Mouse (Mus musculus): ENCODE data around the gene Scrg1.

The Scrg1 gene

DNA sequence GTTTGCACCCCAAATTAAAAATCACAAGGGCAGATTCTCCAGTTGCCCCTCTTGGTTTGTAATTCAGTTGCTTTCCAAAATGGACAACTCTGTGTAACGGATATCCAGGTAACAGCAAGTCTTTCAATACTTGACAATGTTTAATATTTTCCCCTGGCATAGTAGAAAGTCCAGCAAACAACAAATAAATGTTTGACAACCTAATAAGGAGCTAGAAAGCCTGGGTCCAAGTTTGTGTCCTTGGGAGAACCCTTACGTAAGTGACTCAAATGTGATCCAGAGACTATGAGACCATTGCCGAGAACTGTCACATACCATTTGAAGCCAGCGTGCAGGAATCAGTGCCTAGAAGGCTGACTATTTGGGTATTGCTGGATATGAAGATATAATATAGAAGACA is 3.8 kb upstream of the Scrg1 start:
- intact Hi-C loops (cut with DNase I), result no loop called here

DNA sequence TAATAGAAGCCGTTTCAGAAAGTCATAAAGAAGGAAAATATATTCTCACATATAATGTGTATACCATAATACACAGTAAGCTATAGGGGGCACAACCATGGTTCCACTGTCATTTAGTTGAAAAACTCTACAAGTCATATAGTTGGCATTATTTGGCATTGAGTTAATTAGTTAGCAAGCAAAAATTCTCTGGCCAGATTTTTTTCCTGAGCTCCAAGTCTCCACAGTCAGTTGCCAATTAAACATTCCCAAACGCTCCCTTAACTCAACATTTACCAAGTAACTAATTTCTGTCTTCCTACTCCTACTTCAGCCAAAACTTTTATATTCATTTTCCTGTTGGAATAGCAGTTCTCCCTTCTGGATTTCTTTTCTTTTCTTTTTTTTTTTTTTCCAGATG is 2.4 kb upstream of the Scrg1 start:
- intact Hi-C loops (cut with DNase I), result no loop called here

DNA sequence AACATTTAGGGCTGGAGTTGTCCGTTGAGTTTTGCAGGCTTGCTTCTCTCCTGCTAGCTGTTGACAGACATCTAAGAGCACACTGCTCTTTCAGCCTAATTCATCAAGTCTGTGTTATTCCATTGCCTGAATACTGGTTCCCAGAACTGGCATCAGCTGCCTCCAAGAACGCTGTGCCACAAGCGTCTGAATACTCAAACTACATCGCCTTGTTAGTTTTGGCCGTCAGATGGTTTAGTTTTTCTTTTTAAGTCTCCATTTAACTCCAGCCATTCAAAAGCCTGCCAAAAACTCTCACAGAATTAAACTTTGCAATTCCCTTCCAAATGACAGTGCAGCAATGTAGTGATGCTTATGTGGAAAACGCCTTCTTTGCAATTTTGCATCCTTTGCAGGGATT is 1.4 kb downstream of the Scrg1 start:
- intact Hi-C loops (cut with DNase I), result no loop called here

DNA sequence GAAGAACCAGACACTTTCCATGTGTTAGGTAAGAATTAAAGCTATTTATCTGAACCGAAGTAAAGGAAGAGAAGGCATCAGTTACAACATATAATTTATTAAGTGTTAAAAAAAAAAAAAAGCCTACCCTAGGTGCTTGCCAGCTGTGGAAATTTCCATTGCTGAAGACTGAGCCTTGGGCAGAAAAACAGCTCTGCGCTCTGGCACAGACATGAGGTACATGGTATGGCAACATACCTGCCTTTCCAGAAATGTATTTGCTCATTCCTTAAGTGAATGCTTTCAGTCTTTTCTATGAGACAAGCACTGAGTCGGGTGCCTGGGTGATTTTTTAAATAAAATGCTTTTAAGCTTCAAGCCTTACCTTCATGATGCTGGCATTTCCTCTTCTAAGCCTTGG is 2.2 kb downstream of the Scrg1 start:
- intact Hi-C loops (cut with DNase I), result no loop called here

DNA sequence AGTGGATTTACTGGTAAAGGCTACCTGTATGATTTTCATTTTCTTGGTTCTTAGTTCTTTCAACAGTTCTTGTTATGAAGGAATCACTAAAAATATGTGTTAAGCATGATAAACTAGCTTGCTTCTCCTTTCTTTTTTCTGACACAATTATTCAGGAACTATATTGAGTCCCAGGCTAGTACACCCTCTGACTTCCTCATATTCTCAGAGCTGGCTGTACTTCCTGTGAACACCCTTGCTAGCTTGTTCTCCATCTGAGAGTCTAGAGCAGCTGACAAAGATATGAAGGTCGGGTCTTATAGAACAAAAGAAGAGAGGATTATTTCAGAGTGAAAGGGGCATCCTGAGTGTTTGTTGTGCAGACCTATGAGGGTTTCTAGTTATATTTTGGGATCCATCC is 7.1 kb downstream of the Scrg1 start:
- intact Hi-C loops (cut with DNase I), result no loop called here

DNA sequence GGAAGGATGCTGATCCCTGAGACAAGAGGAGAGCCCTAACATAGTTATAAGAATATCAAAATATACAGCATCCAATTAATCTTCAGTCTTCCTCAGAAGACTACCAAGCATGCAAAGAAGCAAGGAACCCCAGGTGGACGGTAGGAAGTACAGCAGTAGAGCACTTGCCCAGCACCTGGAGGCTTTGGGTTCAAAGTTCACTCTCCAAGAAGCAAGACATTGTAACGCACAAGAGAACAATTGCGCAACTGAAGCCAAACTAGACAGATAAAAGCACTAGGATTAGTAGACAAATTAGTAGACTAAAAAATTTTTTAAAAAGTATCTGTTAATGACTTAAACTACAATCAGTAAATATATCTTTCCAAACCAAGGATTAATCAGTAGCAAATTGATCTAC is 8.0 kb downstream of the Scrg1 start:
- intact Hi-C loops (cut with DNase I), result no loop called here

DNA sequence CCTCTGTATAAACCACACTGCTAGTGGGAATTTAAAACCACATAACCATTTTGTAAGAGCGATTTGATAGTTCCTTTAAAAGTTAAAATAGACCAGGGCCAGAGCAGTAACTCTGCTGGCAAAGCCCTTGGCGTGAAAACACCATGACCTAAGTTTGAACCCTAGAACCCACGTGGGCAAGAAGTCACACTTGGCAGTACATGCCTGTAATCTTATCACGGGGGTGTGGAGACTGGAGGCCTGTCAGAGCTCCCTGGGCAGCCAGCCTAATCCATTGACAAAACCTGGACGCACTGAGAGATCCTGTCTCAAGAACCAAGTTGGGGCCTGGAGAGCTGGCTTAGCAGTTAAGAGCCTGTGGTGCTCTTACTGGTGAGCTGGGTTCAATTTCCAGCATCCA is 12.9 kb downstream of the Scrg1 start:
- intact Hi-C loops (cut with DNase I), result no loop called here

DNA sequence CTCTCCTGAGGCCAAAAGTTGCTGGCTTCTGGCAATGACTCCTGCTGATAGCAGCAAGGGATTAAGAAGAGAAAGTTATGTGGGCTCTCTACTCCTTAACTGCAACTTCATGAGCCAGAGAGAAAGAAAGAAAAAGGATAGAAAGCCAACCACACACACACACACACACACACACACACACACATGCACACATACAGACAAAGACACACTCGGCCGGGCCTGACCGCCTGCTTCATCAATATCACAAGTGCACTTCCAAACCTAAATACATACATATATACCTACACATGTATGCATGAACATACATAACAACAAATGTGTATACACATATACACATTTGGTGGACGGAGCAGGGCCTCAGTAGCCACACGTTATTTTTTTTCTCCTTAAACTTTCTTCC is 15.1 kb downstream of the Scrg1 start:
- intact Hi-C loops (cut with DNase I), result no loop called here

DNA sequence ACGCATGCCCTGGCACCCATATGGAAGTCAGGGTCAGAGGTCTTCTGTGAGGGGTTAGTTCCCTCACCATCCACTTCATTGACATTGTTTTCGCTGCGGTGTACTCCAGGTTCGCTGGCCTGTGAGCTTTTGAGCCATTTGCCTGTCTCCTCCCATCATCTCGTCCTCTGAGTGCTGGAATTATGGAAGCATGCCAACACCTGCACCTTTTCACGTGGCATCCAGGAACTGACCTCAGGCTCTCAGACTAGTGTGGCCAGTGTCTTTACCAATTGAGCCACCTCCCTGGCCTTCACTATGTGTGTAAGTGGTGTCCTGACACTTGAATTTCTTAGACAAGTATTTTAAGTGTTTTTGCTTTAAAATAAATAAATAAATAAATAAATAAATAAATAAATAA is 18.0 kb downstream of the Scrg1 start:
- intact Hi-C loops (cut with DNase I), result no loop called here

DNA sequence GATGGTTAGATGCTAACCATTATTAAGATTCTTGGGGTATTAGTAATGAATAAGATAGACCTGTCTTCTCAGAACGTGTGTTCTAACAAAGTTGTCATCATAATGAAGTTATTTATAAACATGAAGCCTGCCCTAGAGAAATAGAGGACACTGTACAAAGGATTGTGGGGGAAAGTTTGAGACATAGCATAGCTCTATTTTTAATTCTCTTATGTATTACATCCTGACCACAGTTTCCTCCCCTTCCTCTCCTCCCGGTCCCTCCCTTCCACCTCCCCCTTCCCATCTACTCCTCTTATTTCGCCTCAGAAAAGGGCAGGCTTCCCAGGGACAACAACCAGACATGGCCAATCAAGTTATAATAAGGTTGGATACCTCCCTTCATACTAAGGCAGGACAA is 22.7 kb downstream of the Scrg1 start:
- intact Hi-C loops (cut with DNase I), result no loop called here

DNA sequence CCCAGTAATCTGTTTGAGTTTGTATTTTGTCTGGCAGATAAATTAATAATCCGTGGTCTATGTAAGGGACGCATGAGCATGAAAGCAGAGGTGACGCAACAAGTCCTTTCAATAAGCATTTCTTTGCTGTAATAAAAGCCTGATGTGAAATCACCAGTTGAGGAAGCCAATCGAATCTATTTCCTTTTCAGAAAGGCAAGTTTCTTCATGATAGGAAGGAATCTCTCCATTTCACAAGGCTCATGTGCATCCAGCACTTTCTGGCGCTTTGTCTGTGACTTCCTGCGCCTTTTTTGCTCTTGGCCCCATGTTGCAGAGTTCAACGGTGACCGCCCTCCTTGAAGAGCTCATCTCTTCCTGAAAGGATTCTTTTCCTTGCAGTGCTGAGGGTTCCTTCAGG is 24.0 kb downstream of the Scrg1 start:
- intact Hi-C loops (cut with DNase I), result no loop called here

DNA sequence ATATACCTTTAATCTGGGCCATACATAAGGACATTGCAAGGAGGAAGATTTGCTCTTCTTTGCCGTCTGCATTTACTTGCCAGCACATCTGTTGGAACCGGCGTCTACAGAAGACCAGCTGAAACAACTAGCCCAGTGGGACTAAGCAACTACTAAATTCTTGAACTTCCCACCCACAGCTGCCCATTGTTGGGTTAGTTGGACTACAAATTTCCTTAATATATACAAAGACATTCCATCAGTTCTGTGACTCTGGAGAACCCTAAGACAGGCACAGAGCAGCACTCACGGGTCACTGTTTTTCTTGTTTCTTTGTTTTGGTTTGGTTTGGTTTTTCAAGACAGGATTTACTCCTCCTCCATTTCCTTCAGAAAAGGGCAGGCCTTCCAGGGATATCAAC is 24.9 kb downstream of the Scrg1 start:
- intact Hi-C loops (cut with DNase I), result no loop called here

DNA sequence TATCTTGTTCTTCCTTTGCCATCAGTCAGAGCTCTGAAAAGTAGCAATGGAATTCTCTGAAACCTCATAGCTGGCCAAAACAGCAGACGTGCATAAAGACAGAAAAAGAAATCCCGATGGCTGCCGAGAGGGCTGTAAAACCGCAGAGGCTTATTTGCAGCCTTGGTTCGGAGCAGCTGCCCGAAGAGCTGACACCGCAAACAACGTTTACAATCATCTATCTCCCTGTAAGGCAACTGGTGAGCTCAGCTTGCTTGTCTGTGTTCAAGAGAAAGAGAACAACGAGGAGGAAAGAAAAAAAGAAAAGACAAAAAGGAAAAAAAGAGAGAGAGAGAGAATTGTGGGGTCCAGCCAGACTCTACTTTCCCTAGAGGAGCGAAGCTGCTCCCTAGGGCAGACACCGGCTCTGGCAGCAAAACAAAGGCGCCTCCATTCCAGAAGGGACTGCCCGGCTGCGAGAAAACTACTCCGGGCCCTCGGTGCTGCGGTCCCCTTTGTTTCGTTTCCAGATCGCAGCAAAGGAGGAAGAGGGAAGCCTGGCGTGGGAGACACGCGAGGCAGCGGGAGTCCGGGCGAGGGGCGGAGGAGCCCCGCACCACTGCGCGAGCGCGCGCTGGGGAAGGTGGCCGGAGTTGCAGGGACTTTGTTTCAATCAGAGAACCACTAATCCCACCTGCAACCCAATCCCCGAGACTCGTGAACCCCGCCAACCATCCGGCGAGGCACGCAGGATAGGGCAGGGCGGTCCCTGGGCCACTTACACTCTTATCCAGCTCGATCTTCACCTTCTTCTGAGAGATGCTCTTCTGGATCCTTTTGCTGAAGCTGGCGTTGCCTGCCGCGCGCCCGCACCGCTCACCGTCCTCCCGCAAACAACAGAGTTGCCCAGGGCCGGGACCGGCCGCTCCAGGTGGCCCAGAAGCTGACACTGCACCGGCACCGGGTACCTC is 31.0 kb downstream of the Scrg1 start:
- intact Hi-C loops (cut with DNase I), result loop anchor here (5.0 kb wide), 1 partner anchor 54 kb away; no protein-coding TSS in a partner anchor

DNA sequence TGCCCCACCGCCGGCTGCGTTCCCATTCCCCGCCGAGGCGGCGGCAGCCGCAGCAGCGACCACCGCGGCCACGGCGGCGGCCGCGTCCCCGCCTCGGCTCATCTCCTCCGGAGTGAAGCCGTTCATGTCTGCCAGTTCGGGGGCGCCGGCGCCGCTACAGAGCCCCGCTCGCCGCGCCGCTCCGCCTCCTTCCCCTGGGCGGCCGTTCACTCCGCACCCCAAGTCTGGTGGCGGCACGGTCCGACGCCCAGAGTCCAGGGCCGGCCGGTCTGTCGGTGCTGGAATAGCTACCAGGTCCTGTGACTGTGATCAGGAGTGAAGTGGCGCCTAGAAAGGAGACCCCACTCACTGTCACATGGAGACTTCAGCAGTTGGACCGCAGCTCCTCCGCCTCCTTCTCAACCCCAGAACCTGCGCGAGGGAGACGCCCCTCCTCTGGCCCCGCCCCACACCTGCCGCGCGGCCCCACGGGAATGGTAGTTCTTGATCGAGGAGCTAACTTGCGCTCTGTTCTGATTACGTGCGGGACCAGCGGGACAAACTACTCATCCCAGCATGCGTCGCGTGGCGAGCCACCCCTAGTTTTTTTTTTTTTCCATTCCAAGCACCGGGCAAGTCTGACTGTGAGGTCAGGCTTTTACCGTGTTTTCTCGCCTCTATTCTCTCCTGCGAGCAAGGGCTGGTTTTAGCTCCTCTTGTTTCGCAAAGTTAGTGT is 31.9 kb downstream of the Scrg1 start, which contains the start of gene Sap30:
Gene Sap30 (minus strand): TSS at position 420 of the 715 bp plus-strand sequence.
- intact Hi-C loops (cut with DNase I), result loop anchor here (5.0 kb wide), 1 partner anchor 55 kb away; no protein-coding TSS in a partner anchor

DNA sequence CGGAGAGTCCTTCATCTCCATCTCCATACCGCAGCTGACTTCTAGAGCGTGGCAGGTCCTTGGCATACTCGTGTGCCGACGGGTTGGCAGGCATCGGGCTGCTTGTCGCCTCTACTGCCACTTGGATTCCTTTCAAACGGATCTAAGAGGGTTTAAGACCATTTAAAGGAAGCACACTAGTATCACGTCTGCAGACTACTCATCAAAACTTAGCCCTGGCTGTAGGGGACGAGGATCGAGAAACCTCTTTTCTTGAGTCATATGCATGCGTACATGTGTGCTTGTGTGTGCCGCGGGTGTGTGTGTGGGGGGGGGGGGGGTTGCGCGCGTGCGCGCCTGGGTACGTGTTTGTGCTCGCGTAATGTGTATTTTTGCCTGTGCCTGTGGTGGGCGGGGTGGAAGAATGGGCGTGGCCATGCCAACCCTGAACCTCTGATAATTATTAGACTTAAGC is 32.6 kb downstream of the Scrg1 start:
- intact Hi-C loops (cut with DNase I), result loop anchor here (5.0 kb wide), 1 partner anchor 56 kb away; no protein-coding TSS in a partner anchor

DNA sequence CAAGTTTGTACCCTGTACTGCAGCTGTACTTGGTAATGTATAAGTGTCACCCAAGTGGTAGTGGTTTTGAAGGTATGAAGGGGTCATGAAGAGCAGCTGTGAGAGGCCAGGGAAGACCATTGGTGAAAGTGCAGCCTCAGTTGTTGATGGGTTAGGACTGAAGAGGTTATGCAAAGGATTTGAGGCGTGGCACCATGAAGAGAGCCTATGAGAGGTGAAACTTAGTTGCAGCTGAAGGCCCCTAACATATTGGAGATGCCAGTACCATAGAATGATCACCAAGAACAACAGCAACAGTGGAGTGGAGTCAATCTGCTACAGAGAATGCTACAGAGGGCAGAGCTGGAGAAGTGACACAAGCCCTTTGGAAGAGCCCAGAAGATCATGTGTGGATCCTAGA is 33.6 kb downstream of the Scrg1 start:
- intact Hi-C loops (cut with DNase I), result loop anchor here (5.0 kb wide), 1 partner anchor 57 kb away; no protein-coding TSS in a partner anchor

DNA sequence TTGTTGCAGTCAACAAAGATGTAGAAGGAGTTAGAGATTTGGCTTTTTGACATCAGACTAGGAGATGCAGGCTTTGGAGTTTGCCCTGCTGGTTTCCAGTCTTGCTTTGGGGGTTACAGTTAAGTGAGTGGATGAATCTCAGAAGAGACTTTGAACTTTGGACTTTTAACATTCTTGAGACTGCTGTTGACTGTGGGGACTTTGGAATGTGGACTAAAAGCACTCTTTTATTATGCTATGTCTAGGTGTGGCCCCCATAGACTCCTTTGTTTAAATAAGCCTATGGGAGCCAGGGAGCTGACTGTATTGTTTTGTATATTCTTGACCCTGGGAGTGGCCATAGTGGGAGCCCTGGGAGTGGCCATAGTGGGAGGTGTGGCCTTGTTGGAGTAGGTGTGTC is 34.2 kb downstream of the Scrg1 start:
- intact Hi-C loops (cut with DNase I), result loop anchor here (5.0 kb wide), 1 partner anchor 58 kb away; no protein-coding TSS in a partner anchor

DNA sequence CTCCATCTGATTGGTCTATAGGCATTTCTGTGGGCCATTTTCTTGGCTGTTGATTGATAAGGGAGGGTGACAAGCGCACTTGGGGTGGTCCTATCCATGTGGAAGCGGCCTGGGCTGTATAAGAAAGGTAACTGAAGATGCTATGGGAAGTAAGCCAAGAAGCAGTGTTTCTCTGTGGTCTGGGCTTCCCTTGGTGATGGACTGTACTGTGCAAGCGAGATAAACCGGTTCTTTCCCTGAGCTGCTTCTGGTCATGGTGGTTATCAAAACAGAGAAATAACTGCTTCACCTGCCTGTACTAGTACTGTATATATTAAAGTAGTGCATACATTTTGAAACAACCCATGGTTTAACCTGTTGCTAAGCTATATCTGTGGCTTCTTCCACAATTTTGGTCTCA is 36.1 kb downstream of the Scrg1 start:
- intact Hi-C loops (cut with DNase I), result no loop called here

DNA sequence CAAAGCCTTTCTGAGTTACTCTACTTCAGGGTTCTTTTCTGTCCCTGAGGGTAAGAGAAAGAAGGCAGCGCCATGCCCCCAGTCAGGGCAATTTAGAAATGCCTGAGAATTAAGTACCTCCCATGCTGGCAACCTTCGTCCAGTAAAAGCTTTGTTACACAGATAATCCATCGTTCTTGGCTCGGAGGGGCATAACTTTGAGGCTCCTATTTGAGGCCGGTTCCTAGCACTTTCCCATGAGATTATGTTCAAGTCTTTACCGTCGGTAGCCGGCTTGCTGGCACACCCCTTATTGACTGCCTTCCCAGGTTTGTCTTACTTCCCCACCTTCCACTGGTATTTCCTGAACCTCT is 42.7 kb downstream of the Scrg1 start:
- intact Hi-C loops (cut with DNase I), result no loop called here

DNA sequence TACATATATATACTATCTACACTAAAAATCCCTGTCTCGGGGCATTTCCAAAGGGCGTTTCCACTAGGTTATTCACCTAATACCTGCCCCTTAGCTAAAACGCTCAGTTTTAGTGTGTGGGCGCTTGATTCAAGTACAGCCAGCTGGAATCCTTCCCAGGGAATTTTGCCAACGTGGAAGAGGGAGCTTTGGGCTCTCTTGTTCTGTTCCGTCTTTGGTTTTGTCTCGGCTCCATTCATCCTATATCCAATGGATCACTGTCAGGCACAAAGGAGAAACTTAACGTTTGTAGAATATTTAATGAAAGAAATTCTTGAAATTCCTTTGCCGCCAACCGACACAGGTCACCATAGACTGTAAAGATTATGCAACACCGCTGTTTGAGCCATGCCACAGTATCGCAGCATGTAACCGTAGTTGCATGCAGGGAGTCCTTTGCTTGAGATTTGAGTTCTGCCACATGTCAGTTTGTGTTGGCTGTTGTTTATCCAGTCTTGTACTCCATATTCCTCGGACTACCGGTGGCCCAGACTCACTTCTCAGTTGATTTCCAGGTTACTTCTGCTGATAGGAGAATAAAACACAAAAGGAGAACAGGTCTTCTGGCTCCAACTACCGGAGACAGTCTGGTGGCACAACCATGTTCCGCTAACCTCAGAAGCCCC is 43.3 kb downstream of the Scrg1 start:
- intact Hi-C loops (cut with DNase I), result no loop called here

DNA sequence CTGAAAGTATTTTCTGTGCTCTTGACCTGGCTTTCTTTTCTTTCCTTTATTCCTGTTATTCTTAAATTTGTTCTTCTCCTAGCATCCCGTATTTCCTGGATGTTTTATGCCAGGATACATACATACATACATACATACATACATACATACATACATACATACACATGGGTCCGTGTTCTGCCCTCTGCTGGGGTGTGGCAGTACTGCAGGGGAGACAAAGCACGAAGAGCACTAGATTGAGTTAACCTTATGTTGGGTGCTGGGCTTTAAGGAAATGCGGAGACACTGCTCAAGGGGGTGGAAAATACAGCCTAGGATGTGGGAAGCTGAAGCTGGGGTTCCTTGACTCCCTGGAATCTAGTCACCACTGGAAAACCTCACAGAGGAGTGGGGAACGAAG is 47.9 kb downstream of the Scrg1 start:
- intact Hi-C loops (cut with DNase I), result no loop called here

DNA sequence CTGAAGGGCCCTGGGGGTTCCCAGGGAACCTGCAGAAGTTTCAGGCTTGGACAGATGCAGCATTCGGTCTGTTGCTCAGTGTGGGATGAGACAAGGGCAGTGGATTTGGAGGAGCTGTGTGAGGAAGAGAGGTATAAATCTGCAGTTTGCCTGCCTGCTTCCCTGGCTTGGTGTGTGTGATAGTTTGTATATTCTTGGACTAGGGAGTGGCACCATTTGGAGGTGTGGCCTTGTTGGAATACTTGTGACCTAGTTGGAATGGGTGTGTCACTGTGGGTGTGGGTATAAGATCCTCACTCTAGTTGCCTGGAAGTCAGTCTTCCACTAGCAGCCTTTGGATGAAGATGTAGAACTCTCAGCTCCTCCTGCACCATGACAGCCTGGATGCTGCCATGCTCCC is 49.8 kb downstream of the Scrg1 start:
- intact Hi-C loops (cut with DNase I), result loop anchor here (5.0 kb wide), 1 partner anchor 78 kb away; no protein-coding TSS in a partner anchor

Measured in adrenal gland (tissue).